Mouse (Mus musculus): ENCODE measurements around the gene Vwa1.
"Not testable (repeated sequence)": the region's sequence is repeated elsewhere in the genome, so short reads cannot be mapped to it uniquely, and the experiment has no call there.

The Vwa1 gene

DNA sequence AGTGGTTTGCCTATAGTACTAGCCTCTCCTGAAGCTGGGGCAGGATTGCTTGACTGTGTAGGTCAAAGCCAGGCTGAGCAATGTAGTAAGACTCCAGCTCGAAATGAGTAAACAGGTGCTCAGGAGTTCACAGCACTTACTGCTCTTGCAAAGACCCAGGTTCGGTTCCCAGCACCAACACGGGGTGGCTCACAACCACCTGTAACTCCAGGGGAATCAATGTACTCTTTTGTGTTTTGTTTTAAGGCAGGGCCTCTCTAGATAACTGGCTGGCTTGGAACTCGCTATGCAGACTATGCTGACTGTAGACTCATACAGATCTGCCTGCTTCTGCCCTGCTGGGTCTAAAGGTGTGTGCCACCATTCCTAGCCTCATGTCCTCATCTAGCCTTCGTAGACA is 31.8 kb downstream of the Vwa1 start:
- DNase-seq = no peak

DNA sequence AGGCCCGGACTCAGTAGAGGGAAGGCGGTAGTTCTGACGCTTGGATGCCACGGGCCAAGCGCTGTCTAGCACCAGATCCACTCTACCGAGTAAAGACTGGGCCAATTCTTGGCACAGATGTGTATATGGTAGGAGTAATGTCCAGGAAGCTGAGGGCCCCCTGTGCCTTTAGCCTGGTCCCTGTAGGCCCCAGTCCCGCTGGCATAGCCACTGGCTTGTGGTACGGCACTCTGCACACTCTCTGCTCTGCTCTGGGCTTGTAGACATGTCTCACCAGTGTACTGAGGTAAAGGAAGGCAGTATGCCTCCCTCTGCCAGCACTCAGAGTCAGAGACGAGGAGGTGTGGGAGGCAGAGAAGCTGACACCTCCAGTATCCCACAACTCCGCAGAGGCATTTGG is 33.8 kb downstream of the Vwa1 start:
- DNase-seq = not testable (repeated sequence)

DNA sequence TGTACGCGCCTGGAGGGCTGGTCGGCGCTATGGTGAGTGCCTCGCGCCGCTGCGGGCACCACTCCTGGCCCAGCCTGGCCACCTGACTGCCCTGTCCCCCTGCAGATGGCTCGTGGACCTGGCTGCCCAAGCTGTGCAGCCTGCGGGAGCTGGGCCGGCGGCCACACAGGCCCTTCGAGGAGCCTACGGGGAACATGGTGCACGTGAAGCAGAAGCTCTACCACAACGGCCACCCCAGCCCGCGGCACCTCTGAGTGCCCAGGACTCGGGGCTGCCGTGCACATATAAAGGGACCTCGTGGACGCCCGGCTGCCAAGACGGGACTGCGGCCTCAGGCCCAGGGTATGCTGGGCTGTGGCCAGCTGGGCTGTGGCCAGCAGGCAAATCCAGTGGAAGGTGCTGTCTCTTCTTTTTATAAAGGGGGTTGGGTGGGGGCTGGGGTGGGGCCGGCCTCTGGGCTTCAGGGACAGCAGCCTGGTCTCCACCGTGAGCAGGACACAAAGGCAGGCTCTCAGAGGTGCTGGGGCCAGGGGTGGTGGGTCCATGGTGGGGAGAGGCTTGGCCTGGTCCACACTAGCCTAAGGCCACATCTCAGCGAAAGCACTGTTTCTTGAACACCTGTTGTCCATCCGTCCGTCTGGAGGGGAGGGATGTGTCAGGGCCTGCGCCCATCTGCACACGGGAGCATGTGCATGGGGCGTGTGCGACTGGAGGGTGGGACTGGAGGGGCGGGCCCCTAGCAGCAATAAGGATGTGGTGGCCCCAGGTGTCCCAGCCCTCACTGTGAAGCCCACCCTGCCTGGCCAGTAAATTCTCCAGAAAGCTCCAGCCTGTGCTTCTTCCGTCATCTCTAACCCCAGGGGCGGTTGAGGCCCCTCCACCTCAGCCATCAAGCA is 34.5 kb downstream of the Vwa1 start:
- DNase-seq = no peak

DNA sequence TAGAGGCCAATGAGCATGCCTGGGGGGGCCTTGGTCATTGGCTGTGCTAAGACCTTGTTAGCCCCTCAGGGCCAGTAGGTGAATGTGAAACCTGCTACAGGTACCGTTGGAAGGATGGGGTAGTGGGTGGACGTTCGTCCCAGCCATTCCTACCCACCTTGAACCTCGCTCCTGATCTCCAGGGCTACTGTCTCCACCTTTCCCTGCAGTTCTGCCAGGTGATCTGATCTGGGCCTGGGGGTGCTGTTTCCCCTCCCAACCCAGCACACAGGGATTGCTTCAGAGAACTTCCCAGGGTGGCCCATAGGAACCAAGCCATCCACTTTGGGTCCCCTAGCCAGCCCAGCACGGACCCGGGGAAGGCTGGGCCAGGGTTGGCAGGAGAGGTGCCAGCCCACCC is 35.3 kb downstream of the Vwa1 start:
- DNase-seq = no peak

DNA sequence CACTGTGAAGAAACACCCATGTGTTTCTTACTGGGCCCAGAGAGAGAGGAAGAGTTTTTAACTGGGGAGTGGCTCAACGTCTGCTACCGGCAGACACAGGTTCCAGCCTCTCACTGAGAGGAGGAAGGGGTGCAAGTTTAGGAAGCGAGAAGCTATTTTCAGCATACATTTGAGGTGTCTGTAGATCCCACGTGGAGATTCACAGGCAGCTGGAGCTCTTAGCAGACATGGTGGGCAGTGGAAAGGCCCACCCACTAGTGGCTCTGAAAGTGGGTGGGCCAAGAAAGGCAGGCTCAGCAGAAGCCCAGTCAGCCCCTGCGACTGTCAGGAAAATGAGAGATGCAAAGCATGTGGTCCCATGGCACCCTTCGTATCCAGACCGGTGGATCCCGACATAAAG is 36.2 kb downstream of the Vwa1 start:
- no peak for DNase-seq

DNA sequence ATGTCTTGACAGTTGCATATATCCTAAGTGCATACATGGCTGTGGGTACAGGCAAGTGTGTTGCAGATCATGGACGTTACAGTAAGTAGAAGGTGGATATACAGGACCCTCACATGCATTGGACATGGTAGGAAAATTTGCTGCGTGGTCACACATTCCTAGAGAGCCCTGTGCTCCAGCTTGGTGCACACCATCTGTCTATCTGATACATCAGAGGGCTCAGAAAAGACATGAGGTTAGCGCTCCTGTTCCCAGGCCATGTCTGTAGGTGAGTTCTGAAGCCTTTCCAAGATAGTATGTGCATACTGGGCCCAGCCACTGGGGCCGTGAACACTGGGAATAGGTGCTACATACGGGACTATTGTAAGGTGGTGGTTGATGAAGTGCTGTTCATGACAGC is 38.1 kb downstream of the Vwa1 start:
- no peak for DNase-seq

DNA sequence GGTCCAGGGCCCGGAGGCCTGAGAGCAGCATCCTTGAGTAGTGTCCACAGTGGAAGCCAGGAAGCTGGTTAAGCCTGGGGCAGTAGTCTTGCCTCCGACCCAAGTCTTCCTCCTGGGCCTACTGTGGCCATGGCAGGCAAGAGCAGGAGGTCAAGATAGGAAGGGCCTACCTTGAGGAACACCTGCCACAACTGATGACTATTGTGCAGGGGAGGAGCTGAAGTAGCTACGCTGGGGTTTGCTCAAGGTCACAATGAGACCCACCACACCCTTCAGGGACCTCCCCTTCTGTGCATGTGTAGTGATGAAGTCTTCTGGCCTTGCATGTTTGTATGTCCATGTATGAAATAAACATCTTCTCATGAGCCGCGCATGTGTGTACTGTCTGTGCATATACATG is 38.7 kb downstream of the Vwa1 start:
- DNase-seq = no peak

DNA sequence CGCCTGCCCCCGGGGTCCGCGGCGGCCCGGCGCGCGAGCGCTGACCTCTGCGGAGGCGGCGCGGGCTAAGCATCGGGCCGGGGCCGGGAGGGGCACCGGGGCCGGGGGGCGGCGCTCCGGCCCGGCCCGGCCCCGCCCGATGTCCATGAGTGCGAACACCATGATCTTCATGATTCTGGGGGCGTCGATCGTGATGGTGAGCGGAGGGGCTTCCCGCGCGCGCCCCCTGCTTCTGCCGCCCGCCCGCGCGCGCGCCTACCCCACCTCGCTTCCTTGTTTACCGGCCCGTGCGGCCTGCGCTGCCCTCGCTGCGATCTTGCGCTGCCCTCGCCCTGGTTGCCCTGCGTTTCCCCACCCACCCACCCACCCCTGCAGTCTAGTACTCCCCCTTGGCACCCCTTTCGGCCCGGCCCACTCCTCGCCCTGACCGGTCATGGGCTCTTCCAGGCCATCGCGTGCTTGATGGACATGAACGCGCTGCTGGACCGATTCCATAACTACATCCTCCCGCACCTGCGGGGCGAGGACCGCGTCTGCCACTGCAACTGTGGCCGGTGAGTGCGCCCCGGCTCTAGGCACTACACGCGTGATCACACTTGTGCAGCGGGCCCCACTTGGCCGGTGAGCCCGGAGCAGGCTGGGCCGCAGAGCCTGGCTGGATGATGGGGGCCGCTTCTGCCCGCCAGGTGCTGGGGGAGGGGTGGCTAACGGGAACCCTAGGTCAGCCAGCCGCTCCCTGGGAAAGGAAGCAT is 39.4 kb downstream of the Vwa1 start:
- peak; percentile 42 to 61 for DNase-seq

DNA sequence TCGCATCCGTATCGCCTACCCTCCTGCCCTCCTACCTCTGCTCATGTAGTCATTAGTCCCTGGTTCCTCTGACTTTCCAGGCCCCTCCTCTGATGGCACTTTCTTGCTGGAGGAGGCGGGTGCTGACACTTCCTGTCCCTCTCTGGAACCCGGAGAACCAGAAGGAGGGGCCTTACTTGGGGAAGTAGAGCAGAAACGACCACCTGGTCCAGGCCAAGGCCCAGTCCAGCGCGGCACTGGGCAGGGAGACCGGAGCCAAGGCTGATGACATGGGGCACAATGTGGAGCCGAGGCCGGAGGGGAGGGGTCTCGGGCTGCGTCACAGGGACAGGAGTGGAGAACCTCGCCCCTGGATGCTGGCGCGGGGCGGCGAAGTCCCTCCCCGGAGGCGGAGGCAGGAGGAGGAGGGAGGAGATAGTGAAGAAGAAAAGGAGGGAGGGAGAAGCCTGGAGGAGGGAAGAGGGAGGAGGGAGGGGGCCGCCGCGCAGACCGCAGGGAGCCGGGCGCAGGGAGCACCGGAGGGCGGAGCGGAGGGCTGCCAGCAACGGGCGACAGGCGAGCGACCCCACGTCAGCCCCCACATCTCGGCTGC is 40.1 kb downstream of the Vwa1 start, which contains the start of gene Tmem240:
Gene Tmem240 (plus strand): TSS at position 451 of the 592 bp plus-strand sequence.
- peak; percentile 91 to 95 for DNase-seq

DNA sequence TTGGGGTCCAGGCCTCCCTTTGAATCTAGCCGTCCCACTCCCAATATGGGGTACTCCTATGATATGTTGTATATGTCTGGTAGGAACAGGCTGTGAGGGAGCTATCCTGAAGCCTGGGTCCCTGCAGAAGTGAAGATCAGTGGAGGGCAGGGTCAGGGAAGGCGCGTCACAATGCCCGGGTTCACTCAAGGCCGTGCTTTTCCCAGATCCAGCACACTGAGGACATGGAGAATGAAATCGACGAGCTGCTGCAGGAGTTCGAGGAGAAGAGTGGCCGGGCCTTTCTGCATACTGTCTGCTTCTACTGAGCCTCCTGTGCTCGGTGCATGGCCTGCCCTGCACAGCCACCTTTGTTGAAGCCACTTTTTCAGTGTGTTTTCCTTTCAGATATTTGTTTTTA is 41.2 kb downstream of the Vwa1 start:
- DNase-seq = no peak

DNA sequence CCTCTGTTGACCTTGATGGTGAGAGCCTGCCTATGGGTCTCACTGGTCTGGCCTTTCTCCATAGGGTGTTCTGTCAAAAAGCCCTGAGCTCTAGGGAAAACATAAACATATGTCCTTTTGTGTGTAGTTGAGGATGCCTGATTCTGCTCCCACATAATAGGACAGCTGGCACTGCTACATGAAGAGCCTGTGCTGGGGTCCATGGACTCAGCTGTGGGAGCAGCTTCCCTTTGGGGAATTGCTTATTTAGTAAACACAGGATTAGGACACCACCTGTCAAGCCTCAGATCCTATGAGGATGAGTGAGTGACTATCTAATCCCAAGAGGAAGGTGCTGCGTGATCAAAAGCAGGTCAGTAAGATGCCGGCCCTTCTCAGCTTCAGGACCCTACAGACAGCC is 46.5 kb downstream of the Vwa1 start:
- DNase-seq = no peak

DNA sequence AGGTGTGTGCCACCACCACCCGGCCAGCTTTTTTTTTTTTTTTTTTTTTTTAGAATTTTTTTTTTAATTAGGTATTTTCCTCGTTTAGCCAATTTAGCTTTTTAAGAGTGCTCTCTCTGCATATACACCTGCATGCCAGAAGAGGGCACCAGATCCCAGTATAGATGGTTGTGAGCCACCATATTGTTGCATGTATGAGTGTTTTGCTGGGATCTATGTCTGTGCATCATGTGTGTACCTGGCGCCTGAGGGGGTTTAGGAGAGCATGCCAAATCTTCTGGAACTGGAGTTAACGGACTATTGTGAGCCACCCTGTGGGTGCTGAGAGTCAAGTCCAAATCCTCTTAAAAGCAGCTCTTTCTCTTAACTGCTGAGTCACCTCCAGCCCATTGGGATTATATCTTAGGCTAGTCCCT is 52.8 kb downstream of the Vwa1 start:
- peak in 1 of 2 experiments; percentile 34 for DNase-seq
